Mouse (Mus musculus): ENCODE measurements around the gene BC034090.

BC034090 gene

DNA sequence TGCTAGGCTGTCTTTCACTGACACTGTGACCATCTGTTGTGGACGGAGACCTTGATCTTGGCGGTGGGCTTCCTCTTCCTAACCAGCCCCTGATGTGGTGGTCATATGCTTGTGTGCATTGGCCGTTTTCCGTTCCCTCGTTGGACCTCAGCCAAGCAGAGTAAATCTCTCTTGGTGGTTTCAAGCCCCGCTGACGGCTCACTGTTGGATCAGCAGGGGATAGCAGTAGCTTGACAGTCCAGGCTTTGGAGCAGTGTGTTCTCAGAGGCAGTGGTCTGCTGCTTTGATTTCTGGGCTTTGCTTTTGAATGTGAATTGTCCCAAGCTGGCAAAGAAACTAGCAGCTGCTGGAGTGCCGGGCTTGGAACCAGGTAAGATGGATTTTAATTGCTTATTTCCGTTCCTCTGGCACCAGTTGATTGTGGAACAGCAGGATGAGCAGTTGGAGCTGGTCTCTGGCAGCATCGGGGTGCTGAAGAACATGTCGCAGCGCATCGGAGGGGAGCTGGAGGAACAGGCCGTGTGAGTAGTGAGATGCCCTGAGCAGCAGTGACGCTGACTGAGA lies 51.4 kb downstream of the BC034090 start:
- no peak for DNase-seq (ENCODE audit: low read depth, low spot score)

DNA sequence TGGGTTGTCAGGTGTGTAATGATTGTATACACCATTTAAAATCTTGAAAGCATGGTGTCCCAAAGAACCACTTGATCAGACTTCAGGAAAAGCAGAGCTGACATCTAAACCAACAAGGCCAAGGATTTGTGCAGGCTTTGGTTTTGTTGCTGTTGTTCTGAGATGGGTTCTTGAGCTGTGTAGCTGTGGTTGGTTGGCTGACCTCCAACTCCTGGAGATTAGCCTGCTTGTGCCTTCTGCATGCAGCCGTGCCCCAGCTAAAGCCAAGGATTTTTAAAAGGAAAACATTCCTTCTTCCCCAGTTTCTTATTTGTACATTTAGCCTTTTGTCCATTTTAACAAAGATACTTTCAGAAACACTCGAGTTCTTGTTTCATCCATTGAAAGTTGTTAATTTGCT lies 52.6 kb downstream of the BC034090 start:
- DNase-seq (ENCODE audit: low read depth, low spot score) = no peak

DNA sequence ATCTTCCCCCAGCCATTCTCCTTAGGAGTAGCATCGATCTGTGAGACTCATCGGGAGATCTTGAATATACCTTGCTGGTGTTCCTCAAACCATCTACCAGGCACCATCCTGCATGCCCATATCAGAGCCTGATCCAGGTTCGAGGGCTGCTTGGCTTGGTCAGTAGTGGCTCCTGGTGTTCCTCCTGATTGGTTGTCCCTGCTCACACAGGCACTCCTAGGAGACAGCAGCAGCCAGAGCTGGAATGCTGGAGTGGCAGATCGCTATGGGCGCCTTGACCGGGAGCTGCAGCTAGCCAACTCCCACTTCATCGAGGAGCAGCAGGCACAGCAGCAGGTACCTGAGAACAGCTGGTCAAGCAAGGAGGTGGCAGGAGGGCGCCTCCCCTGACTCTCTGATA lies 53.0 kb downstream of the BC034090 start:
- no peak for DNase-seq (ENCODE audit: low read depth, low spot score)

DNA sequence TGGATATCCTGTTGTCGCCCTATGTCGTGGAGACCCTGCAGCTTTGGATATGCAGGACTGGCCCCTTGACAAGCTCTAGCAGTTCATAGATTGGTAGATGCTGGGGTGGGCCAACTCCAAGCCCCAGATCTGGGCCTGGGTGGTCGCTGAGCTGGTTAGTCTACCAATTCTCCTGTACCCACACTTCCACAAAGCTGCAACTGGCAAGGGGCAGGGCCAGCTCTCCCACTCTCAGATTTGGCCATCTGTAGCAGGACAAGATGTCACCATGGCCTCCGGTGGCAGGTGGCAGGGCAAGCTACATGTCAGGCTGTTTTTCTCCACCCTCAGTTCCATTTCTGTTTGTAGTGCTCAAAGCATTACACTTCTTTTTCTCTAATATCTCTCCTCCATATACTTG lies 55.6 kb downstream of the BC034090 start:
- DNase-seq (ENCODE audit: low read depth, low spot score) = no peak

DNA sequence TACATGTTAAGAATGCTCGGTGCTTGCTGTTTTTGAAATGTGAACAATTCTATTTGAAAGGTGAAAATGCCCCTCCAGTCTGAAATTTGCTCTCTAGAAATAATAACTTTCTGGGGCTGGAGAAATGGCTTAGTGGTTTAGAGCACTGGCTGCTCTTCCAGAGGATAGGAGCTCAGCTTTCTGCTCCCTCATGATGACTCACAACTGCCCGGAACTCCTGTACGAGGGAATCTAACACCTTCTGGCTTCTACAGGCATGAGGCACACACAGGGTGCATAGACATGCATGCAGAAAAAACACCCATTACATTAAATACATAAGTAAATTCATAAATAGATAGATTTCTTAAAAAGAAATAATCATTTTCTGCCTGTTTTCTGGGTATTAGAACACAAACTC lies 60.1 kb downstream of the BC034090 start:
- no peak for DNase-seq (ENCODE audit: low read depth, low spot score)

DNA sequence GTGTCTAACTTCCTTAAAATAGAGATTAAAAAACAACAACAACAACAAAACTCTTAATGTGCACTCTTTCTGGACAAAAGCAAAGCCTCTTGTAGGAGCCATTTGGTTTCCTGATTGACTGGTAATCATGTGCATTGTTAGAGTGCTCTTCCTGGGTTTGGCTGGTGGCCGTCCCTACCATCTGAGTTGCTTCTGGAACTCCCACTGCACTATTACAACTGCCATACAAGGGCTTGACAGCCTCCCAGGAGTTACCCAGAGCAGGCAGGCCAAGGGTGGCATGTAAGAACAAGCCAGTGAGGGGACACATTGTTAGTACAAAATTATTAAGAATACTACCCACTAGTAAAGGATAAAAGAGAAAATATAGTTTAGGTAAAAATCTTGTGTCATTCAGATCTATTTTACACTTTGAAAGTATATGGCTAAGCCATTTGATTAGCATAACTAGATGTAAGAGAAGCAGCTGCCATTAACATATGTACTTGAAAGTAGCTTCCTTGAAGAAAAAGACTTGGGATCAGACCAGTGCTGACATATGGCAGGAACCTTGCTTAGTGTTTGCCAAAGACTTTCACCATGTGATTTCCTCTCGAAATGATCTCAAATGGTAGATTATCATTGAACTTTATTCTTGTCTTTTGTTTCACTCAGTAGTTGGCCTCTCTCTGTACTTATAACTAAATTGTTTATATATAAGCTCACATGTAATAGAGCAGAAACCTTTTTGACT lies 65.9 kb downstream of the BC034090 start:
- DNase-seq (ENCODE audit: low read depth, low spot score) = no peak

DNA sequence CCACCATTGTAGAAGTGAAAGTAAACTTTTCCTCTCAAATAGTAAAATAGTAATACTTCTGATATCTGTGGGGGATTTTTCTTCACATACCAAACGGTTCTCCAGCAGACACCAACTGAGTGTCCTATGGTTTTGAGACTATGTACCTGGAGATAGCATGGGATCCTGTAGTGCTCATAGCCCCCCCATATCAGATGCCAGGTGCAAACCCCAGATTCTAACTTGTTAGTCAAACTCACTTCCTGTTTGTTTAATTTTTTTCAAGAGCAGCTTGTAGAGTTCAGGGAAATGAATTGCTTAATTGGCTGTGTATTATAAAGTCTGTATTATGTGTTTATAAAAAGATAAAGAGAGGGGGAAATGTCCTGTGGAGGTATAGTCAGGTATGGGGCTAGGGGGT lies 69.8 kb downstream of the BC034090 start:
- no peak for DNase-seq (ENCODE audit: low read depth, low spot score)

DNA sequence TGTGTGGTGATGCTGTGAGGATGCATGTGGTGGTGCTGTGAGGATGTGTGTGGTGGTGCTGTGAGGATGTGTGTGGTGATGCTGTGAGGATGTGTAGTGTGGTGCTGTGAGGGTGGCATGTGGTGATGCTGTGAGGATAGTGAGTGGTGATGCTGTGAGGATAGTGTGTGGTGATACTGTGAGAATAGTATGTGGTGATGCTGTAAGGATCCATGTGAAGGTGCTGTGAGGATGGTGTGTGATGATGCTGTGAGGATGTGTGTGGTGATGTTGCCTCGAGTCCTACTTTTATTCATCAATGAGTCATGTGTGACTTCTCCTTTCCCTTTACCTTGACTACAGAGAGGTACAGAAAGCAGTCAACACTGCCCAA lies 70.6 kb downstream of the BC034090 start:
- DNase-seq (ENCODE audit: low read depth, low spot score) = peak; percentile 36

DNA sequence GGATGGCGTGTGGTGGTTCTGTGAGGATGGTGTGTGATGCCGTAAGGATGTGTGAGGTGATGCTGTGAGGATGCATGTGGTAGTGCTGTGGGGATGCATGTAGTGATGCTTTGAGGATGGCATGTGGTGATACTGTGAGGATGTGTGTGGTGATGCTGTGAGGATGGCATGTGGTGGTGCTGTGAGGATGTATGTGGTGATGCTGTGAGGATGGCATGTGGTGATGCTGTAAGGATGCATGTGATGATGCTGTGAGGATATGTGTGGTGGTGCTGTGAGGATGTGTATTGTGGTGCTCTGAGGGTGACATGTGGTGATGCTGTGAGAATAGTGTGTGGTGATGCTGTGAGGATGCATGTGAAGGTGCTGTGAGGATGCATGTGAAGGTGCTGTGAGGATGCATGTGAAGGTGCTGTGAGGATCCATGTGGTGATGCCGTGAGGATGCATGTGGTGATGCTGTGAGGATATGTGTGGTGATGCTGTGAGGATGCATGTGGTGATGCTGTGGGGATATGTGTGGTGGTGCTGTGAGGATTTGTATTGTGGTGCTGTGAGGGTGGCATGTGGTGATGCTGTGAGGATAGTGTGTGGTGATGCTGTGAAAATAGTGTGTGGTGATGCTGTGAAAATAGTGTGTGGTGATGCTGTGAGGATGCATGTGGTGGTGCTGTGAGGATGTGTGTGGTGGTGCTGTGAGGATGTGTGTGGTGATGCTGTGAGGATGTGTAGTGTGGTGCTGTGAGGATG lies 71.2 kb downstream of the BC034090 start:
- peak; percentile 33 for DNase-seq (ENCODE audit: low read depth, low spot score)

DNA sequence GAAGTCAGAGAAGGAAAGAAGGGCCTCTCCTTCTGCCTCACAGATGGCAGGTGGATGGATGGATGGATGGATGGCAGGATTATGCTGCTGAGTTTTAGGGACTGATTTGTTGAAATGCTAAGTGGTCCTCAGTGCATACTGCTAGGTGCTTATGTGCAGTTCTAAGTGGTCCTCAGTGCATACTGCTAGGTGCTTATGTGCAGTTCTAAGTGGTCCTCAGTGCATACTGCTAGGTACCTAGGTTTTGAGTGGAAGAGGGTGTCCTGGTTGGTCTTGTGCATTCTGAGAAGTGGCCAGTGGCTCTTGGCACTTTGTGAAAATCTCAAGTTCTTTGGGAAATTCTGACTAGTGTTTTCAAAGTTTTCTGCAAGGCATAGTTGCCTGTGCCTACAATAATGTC lies 74.3 kb downstream of the BC034090 start:
- no peak for DNase-seq (ENCODE audit: low read depth, low spot score)

DNA sequence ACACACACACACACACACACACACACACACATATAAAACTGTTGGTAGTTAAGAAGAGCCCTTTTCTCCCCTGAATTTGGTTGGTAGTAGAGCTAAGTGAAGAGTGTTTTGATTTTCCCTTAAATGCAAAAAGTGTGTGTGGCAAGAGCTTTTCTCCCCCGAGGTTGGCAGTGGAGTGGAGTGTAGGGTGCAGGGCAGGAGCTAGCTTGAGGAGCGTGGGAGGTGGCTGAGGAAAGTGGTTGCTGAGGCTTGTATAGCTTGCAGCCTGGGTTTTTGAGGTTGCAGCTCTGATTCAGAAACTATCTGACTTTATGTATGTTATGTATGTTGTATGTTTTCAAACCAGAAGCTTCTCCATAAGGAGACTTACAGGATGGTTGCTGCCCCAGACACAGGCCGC lies 76.8 kb downstream of the BC034090 start:
- DNase-seq (ENCODE audit: low read depth, low spot score) = no peak
